Mouse (Mus musculus) bone marrow macrophage, adult 2 months (primary cell): Measurements from ENCODE around the gene Atrn.

Source experiments
- CTCF ChIP-seq: IDR thresholded peaks from 2 replicates; pipeline ENCODE4 v1.5.1; 2012; ENCODE audit warnings: low read depth, mild to moderate bottlenecking, low read length, moderate library complexity
- POLR2A ChIP-seq: IDR thresholded peaks from 2 replicates; pipeline ENCODE4 v1.6.1; 2012; ENCODE audit warnings: mild to moderate bottlenecking, low read depth, low read length, borderline replicate concordance

- TF ChIP-seq POLR2A (no peak), CTCF (no peak)
Observed at GRCm38 (mm10) chr2:131010566-131010965, 104.3 kb downstream of the Atrn start.
